Mouse (Mus musculus) right cerebral cortex, postnatal 10 days (tissue): ENCODE measurements around the gene Zbtb16.

Source experiments
- DNase-seq, 2 experiments: peaks; one replicate each; pipeline ENCODE4 v3.0.0; 2021; ENCODE audit warnings: low spot score in 2 of 2

Gene Zbtb16

GRCm38 (mm10) chr9:48826377-48826889, 9.6 kb downstream of the Zbtb16 start:
- no peak for DNase-seq

GRCm38 (mm10) chr9:48824533-48825130, 11.4 kb downstream of the Zbtb16 start:
- DNase-seq: no peak

DNA sequence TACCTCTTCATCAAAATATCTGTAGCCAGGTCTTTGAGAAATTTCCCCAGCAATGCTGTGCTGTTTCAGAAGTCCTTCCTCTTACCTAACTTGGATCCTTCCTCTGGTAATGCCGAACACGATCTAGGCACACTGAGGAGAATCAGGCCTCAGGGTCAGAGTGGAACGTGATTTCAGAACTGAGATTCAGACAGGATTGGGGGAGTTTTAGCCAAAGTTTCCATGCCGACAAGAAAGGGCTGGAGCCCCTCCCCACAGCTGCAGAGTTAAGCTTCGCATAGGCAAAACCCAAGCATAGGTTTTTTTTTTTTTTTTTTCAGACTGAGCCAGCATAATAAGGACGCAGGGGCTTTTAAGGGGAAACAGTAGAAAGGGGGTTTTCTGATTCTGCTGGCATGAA, 12.2 kb downstream of the Zbtb16 start:
- no peak for DNase-seq

DNA sequence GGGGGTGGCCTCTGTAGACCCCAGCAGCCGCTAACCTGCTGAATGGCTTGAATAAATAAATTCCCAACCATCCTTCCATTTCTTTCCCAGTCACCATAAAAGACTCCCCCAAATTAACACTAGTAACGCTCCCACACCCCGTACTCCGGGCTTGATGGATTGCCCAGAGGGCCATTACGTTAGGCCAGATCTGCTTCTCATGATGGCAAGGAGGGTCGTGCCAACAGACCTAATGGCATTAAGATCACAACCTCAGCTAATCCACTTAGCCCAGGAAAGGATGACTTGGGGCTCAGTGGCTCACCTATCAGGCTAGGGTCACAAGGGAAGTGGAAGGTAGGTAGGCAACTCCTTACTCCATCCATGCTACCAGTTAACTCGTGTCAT, 12.7 kb downstream of the Zbtb16 start:
- DNase-seq: no peak

- no peak for DNase-seq
These were observed 13.3 kb downstream of the Zbtb16 start for GRCm38 (mm10) chr9:48822586-48823318.

DNA sequence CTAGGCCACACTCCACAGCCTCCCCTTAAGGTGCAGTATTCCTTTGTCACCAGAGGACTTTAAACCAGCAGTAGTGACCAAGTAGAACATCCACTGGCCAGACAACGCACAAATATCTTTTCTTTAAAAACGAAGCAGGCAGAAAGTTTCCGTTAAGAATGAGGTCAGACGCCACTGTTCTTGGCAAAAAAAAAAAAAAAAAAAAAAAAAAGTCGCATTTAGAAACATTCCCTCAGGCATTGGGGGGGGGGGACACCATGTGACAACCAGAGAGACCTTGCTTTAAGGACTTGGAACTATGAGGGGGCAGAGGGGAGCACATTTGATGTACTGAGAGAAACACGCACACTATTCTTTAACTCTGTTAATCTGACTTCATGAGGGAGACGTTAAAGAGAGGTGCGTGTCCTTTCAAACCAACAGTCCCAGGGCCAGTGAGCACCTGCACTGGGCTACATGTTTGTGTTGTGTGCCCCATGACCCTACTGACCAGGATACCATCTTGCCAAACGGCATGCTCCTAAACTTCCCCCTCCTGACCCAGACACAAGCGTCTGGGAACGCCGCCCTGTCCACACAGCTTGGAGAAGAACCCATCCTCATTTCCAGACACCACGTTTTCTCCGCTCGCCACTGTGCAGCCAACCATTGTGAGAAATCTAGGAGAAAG, 14.0 kb downstream of the Zbtb16 start:
- DNase-seq: no peak

DNA sequence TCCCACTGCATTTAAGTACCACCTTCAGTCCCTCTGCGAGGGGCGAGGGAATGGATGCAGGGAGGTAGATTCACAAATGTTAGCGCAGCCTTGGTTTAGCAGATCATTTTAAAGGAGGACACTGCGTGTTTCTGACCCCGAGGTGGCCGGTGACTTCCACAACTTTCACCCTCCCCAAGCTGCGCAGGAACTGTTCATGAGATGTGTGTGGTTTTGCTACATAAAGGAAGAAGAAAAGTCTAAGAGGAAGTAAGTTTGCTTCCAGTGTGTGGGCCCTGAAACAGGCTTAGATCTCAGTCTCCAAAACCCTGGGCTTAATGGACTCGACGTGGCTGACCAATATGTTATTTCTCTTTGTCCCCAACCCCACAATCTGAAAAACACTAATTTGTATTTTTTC, 14.6 kb downstream of the Zbtb16 start:
- no peak for DNase-seq

DNA sequence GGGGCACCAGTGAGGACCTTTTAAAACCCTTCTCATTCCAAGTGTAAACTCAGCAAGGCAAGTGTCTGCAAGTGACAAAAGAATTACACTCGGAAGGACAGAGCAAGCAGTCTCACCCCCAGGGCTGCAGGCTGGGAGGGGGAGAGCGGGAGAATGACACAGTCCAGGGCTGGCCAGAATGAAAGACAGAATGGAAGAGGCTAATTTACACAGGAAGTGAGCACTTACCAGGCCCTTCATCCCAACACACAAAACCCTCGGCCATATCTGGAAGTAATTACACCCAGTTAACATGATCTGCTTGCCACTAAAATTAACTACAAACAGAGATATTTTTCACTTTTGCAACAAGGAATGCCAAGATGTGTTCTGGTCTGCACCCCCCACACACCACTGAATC, 15.2 kb downstream of the Zbtb16 start:
- no peak for DNase-seq

- no peak for DNase-seq
These were observed 16.3 kb downstream of the Zbtb16 start for GRCm38 (mm10) chr9:48819695-48820094.

- no peak for DNase-seq
These were observed 16.9 kb downstream of the Zbtb16 start for GRCm38 (mm10) chr9:48819137-48819536.

- DNase-seq: no peak
These were observed 18.1 kb downstream of the Zbtb16 start for GRCm38 (mm10) chr9:48817907-48818306.

GRCm38 (mm10) chr9:48817399-48817793, 18.6 kb downstream of the Zbtb16 start:
- DNase-seq: no peak

DNA sequence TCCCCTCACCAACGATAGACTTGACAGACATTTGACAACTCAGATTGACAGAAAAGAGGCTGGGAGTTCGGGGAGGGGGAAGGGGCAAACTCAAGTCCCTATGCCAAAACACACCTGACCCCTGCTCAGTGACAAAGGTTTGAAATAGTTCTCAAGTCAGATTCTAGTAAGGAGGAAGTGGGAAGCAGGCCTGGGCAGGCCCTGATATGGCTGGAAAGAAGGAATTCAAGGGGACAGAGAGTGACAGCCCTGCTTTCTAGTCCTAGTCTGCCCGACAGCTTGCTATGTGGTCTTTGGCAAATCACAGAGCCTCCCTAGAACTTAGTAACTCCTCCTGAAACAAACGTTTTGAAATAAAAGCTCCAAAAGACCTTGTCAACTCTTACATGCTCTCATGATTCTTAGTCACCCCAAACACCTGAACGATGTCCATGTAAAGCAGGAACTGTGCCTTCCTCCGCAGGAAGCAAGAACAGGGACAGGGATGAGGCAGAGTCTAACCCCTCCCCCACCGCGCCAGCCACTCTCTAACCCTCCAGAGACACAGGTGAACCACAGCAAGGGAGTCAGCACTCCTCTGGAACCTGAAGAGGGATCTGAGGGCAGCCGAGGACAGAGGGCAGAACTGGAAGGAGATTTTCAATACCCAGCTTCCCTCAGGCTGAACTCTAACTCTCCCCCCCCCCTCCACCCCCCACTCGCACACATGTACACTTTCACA, 19.2 kb downstream of the Zbtb16 start:
- DNase-seq: no peak

DNA sequence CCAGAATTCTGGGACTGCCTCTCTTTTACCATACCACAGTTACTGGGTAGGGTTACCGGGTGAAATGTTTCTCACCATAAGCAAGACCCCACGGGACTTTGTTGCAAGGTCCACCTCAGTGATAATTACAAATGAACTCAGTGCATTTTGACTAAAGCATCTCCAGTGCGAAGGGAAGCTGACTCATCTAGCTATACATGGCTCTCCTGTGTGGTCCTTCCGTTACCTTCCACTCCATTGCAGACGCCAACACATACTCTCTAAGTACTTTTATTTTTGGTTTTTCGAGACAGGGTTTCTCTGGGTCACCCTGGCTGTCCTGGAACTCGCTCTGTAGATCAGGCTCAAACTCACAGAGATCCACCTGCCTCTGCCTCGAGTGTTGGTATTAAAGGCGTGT, 19.9 kb downstream of the Zbtb16 start:
- no peak for DNase-seq

- no peak for DNase-seq
These were observed 21.0 kb downstream of the Zbtb16 start for GRCm38 (mm10) chr9:48814881-48815495.

GRCm38 (mm10) chr9:48813960-48814880, 21.8 kb downstream of the Zbtb16 start:
- DNase-seq: no peak

DNA sequence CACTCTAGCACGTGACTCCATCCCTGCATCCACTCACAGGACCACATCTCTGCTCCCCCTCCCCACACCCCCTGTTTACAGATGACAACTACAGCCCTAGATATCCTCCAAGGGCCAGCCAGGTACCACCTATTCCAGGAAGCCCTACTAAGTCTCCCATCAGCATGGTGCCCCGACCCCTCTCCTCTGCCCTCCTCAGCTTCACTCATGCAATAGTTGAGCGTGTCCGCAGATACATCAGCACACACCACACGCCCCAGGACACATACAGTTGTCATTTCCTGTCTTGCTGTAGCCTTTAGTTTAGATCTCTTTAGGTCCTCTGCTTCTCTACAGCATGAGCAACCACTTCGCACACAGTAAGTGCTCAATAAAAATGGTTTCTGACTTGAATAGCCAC, 23.7 kb downstream of the Zbtb16 start:
- DNase-seq: no peak

GRCm38 (mm10) chr9:48806591-48806990, 29.4 kb downstream of the Zbtb16 start:
- no peak for DNase-seq

DNA sequence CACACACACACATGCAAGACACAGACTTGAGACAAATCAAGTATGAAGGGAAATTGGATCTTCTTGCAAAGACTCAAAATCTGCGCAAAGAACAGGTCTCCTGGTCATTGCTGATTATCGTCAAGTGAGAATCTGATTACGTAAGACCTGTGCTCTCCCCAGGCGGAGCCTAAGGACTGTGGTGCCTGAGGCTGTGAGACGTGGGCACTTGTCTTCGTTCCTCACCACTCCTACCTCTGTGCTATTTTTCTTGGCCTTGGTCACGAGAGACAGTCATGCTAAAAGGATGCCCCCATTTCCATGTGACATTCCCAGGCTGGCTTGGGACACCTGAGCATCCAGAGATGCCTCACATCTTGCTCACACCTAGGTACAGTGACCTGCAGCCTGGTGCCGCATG, 30.2 kb downstream of the Zbtb16 start:
- DNase-seq: no peak

DNA sequence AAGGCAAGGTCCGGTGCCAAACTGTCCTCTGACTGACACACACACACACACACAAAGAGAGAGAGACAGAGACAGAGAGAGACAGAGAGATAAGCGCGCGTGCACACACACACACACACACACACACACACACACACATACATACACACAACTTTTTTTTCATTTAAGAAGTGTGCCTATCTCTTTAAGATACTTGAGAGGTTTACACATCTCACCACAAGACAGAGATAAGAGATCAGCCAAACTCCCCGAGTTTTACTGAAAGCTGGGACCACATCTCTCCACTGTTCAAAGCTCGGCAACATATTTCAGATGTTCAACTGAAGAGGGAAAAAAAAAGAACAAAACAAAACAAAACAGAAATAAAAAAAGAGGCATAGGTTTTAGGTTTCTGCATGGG, 31.5 kb downstream of the Zbtb16 start:
- DNase-seq: no peak
